Mouse (Mus musculus) c-Kit-positive CD71-positive TER-119-positive erythroid progenitor cells, embryonic 14.5 days (primary cell): Measurements from ENCODE around the gene Gm12789.
"Not testable (repeated sequence)": the region's sequence is repeated elsewhere in the genome, so short reads cannot be mapped to it uniquely, and the experiment has no call there.

Experiments used
- DNase-seq: peaks from one replicate; pipeline ENCODE4 v3.0.0-alpha.2; 2013; ENCODE audit warnings: low spot score

Gene Gm12789

DNA sequence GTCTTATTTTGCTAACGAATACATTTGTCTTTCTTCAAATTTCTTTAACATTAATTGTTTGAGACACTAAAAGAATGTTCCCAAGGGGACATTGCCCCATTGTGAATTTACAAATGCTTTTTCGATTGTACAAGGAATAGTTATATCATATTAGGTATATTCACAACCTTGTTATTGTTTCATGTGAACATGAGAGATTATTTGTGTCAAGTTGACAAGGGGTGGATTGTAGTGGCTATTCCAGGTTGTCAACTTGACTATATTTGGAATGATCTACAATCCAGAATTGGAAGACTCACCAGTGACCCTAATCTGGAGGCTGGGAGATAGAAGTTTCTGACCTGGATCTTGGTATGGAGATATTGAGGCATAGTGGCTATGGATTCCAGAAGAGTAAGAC is at the start of gene Gm12789:
TSS of gene Gm12789 (plus strand) at position 301 of the 400 bp plus-strand sequence.
- DNase-seq, result not testable (repeated sequence)

DNA sequence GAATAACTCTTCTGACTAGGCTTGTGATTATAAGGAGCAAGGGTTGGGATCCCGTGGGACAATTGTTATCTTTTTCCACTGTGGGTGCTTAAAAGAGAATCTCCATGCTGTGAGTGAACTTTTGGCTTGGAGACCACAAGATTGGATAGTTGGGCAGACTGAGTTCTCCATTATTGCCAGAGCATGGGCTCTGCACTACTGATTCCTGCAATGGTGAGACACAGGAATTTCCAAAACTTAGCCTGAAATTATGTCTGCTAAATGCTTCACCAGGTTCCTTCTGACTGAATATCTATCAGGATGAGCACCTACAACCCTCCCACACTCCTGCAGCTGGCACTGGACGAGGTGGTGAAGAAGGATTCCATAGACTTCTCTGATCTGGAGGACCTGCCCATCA is 46.3 kb upstream of the Gm12789 start, which contains the start of gene Gm12794:
TSS of gene Gm12794 (plus strand) at position 301 of the 400 bp plus-strand sequence.
- not testable (repeated sequence) for DNase-seq

GRCm38 (mm10) chr4:101980949-101981348 is 5.5 kb upstream of the Gm12789 start, which contains the start of gene Gm12790:
Gene Gm12790 (minus strand): TSS chr4:101981049.
- DNase-seq, result not testable (repeated sequence)

GRCm38 (mm10) chr4:101985678-101986077 is 748 bp upstream of the Gm12789 start:
- no peak for DNase-seq

DNA sequence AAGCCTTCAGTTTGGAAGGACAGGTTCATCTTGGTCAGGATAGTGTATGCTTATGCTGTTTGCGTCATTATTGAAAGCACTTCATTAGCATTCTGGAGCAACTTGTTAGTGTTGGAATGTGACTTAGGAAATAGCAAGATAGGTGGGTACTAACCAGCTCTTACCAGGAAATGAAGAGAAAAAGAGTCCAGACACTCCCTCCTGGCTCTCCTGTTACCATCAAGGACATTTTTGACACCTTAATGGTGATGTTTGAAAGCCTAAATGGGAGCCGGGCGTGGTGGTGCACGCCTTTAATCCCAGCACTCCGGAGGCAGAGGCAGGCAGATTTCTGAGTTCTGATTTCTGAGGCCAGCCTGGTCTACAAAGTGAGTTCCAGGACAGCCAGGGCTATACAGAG is 11.0 kb downstream of the Gm12789 start:
- DNase-seq, result no peak

DNA sequence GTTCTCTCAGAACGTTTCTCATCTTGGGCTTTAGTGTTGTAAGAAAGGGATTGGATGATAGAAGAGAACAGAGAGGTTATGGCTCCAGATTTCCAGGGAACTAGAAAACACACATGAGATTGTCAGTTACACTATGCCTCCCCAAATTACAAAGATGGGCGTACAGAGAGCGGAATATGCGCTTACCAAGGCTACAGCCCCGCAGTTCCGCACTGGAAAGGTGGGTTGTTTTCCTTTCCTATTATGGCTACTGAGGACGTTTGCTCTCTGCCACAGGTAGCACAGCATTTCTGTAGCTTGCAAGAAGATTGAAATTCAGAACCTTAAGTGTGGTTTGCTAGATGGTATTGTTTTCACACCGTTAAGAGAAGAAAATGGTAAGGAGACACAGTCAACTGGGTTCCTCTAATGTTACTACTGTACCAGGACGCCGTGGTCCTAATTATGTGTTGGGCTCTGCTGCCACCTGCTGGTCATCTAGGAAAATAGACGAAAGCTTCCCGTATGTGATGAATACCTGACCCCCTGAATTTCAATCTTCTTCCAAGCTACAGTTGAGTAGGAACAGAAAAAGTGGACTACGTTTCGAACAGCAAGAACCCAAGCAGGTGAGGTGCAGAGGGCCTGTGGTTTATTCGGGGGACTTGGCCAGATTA is 12.0 kb downstream of the Gm12789 start:
- peak; percentile 50 for DNase-seq

DNA sequence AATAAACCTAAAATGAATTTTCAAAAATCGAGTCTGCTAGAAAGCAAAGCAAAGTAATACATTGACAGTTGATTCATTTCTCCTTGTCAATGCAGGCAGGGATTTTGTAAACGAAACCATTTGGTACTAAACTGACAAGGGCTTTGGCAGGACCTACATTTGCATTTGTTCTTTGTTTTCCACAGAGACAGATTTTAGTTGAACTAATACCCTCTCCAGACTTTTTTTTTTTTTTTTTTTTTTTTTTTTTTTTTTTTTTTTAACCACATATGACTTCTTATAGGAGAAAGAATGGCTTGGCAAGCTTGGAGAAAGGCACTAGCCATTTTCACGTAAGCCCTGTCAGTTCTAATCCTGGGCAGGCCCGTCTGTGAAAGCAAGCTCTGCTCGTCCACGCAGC is 40.2 kb downstream of the Gm12789 start:
- DNase-seq, result no peak
